Mouse (Mus musculus) heart, embryonic 13.5 days (tissue): ENCODE results near the gene Jup. TPM values are rescaled to one million over a fixed set of nuclear protein-coding genes. Genes with fewer than 3 reads are reported as not detected.

ENCODE experiments used
- ATAC-seq: fragments of 200-750 bp; cut with Nextera tagmentation; 2 replicates; pipeline ENCODE4 v1.8.0; 2017; ENCODE audit warnings: moderate TSS enrichment; ENCODE audit not compliant: insufficient number of reproducible peaks, low FRiP score, low TSS enrichment; ENCODE audit errors: extremely low read depth
- H3K27ac ChIP-seq: fragments of 300-500 bp; sonication (generic); replicated peaks from 2 replicates; pipeline ENCODE4 v1.5.1; 2015; ENCODE audit warnings: moderate library complexity, mild to moderate bottlenecking, inconsistent platforms
- H3K27me3 ChIP-seq: fragments of 300-500 bp; sonication (generic); replicated peaks from 2 replicates; pipeline ENCODE4 v1.6.1; 2015; ENCODE audit warnings: mild to moderate bottlenecking, inconsistent platforms
- H3K36me3 ChIP-seq: fragments of 300-500 bp; sonication (generic); 2 replicates; pipeline ENCODE4 v1.6.1; 2015; ENCODE audit warnings: mild to moderate bottlenecking, inconsistent platforms
- H3K4me1 ChIP-seq: fragments of 300-500 bp; sonication (generic); 2 replicates; pipeline ENCODE4 v1.6.1; 2015; ENCODE audit warnings: inconsistent platforms
- H3K4me2 ChIP-seq: fragments of 300-500 bp; sonication (generic); 2 replicates; pipeline ENCODE4 v1.6.1; 2015; ENCODE audit warnings: inconsistent platforms, mild to moderate bottlenecking, moderate library complexity
- H3K4me3 ChIP-seq: fragments of 300-500 bp; sonication (generic); 2 replicates; pipeline ENCODE4 v1.5.1; 2015; ENCODE audit warnings: moderate library complexity, mild to moderate bottlenecking, inconsistent platforms
- H3K9ac ChIP-seq: fragments of 300-500 bp; sonication (generic); 2 replicates; pipeline ENCODE4 v1.6.1; 2015; ENCODE audit warnings: inconsistent platforms, mild to moderate bottlenecking, moderate library complexity
- H3K9me3 ChIP-seq: fragments of 300-500 bp; sonication (generic); 2 replicates; pipeline ENCODE4 v1.6.1; 2016; ENCODE audit warnings: inconsistent platforms
- WGBS: fragments of 180-500 bp; shearing (Covaris S2); methylation state at CpG from one replicate; pipeline ENCODE4 v1.1.7; 2015; ENCODE audit warnings: mixed read lengths; 5-methylcytosine and 5-hydroxymethylcytosine counted together
- polyA plus RNA-seq: library from polyadenylated mRNA; unstranded; fragments of >200 nt; fragmentation: Nextera tagmentation; extraction: Ambion mirVana; gene quantifications from 2 replicates; pipeline ENCODE4 v1.2.1, GENCODE M21; 2015

Gene Jup
- polyA plus RNA-seq, 1 experiment from 2014 or later, result 111 TPM

GRCm38 (mm10) chr11:100425851-100426250 is 28.3 kb upstream of the Jup start:
- H3K9me3 ChIP-seq, result no peaks in the 10 kb centered on the region
- no peak overlapping the region for H3K4me2 ChIP-seq
- 15% methylated on average over 7 of the region's 7 CpGs for WGBS
- peaks cover 62% of the 10 kb centered on the region for H3K36me3 ChIP-seq
- H3K4me3 ChIP-seq, result no peak overlapping the region
- ATAC-seq, result no peak
- H3K4me1 ChIP-seq, result peaks cover 39% of the 10 kb centered on the region
- H3K9ac ChIP-seq, result peak overlapping the region; percentile 64
- H3K27me3 ChIP-seq, result no peaks in the 10 kb centered on the region
- no peak overlapping the region for H3K27ac ChIP-seq

- Histone ChIP-seq H3K9ac (no peak overlapping the region), H3K36me3 (peaks cover 62% of the 10 kb centered on the region)
Observed at GRCm38 (mm10) chr11:100423836-100424235, 26.3 kb upstream of the Jup start.

GRCm38 (mm10) chr11:100421537-100421936 is 24.0 kb upstream of the Jup start:
- Histone ChIP-seq H3K27me3 (no peaks in the 10 kb centered on the region), H3K36me3 (peaks cover 64% of the 10 kb centered on the region), H3K4me1 (peaks cover 21% of the 10 kb centered on the region), H3K9ac (no peak overlapping the region), H3K4me3 (no peak overlapping the region), H3K27ac (no peak overlapping the region), H3K4me2 (no peak overlapping the region), H3K9me3 (no peaks in the 10 kb centered on the region)
- 84% methylated on average over 8 of the region's 8 CpGs for WGBS
- ATAC-seq, result no peak

More at GRCm38 (mm10) chr11:100423836-100424235, 26.3 kb upstream of the Jup start:
- ATAC-seq, result no peak
- 84% methylated on average over 7 of the region's 7 CpGs for WGBS
- Histone ChIP-seq H3K4me3 (no peak overlapping the region), H3K4me2 (no peak overlapping the region), H3K27ac (no peak overlapping the region), H3K9me3 (no peaks in the 10 kb centered on the region), H3K27me3 (no peaks in the 10 kb centered on the region), H3K4me1 (peaks cover 19% of the 10 kb centered on the region)

GRCm38 (mm10) chr11:100414914-100415822 is 17.6 kb upstream of the Jup start, which contains the start of gene Fkbp10:
Gene Fkbp10 (plus strand): TSS chr11:100415697.
- ATAC-seq, result peak; percentile 35; the same call in 1 of the 2 replicates
- WGBS, result under 1% methylated on average over 29 of the region's 31 CpGs
- H3K4me1 ChIP-seq, result peaks cover 44% of the 10 kb centered on the region

GRCm38 (mm10) chr11:100414021-100414913 is 16.7 kb upstream of the Jup start, which contains the start of gene P3h4:
Gene P3h4 (minus strand): TSS chr11:100414836.
- Histone ChIP-seq H3K4me2 (peak within 1 kb of the TSS; percentile 88), H3K9ac (peak within 1 kb of the TSS; percentile 94), H3K4me3 (peak within 1 kb of the TSS; percentile 83), H3K36me3 (peaks cover 33% of the 10 kb centered on the region), H3K27ac (peak within 1 kb of the TSS; percentile 95), H3K9me3 (no peaks in the 10 kb centered on the region), H3K27me3 (no peaks in the 10 kb centered on the region), H3K4me1 (peaks cover 44% of the 10 kb centered on the region)
- peak; percentile 83 for ATAC-seq
- under 1% methylated on average over 93 of the region's 93 CpGs for WGBS

More at GRCm38 (mm10) chr11:100414914-100415822, 17.6 kb upstream of the Jup start, which contains the start of gene Fkbp10:
- Histone ChIP-seq H3K4me3 (peak within 1 kb of the TSS; percentile 83), H3K27me3 (no peaks in the 10 kb centered on the region), H3K9me3 (no peaks in the 10 kb centered on the region), H3K9ac (peak within 1 kb of the TSS; percentile 94), H3K4me2 (peak within 1 kb of the TSS; percentile 88), H3K27ac (peak within 1 kb of the TSS; percentile 95), H3K36me3 (peaks cover 30% of the 10 kb centered on the region)

- no peak for ATAC-seq
- Histone ChIP-seq H3K27me3 (no peaks in the 10 kb centered on the region), H3K9ac (peak overlapping the region; percentile 94), H3K27ac (peak overlapping the region; percentile 95), H3K9me3 (no peaks in the 10 kb centered on the region), H3K4me1 (peaks cover 44% of the 10 kb centered on the region), H3K4me2 (peak overlapping the region; percentile 88), H3K36me3 (peaks cover 34% of the 10 kb centered on the region), H3K4me3 (peak overlapping the region; percentile 83)
- 58% methylated on average over 11 of the region's 11 CpGs for WGBS
Observed at GRCm38 (mm10) chr11:100413541-100413940, 16.0 kb upstream of the Jup start.

GRCm38 (mm10) chr11:100411736-100412135 is 14.2 kb upstream of the Jup start:
- H3K9ac ChIP-seq, result peak overlapping the region; percentile 94
- peaks cover 39% of the 10 kb centered on the region for H3K4me1 ChIP-seq
- H3K9me3 ChIP-seq, result no peaks in the 10 kb centered on the region
- peak overlapping the region; percentile 83 for H3K4me3 ChIP-seq
- no peaks in the 10 kb centered on the region for H3K27me3 ChIP-seq
- H3K36me3 ChIP-seq, result peaks cover 45% of the 10 kb centered on the region
- 60% methylated on average over 11 of the region's 11 CpGs for WGBS
- no peak for ATAC-seq
- H3K4me2 ChIP-seq, result peak overlapping the region; percentile 88
- H3K27ac ChIP-seq, result peak overlapping the region; percentile 18; the same call in 1 of the 2 replicates

- H3K4me3 ChIP-seq, result no peak overlapping the region
- no peak for ATAC-seq
- WGBS, result 66% methylated on average over 3 of the region's 3 CpGs
- no peak overlapping the region for H3K27ac ChIP-seq
- no peaks in the 10 kb centered on the region for H3K27me3 ChIP-seq
- H3K4me1 ChIP-seq, result peaks cover 35% of the 10 kb centered on the region
- no peak overlapping the region for H3K4me2 ChIP-seq
- peaks cover 45% of the 10 kb centered on the region for H3K36me3 ChIP-seq
- no peaks in the 10 kb centered on the region for H3K9me3 ChIP-seq
- H3K9ac ChIP-seq, result no peak overlapping the region
Observed at GRCm38 (mm10) chr11:100409686-100410085, 12.1 kb upstream of the Jup start.

GRCm38 (mm10) chr11:100408835-100409462 is 11.4 kb upstream of the Jup start:
- 85% methylated on average over 12 of the region's 12 CpGs for WGBS
- Histone ChIP-seq H3K9ac (no peak overlapping the region), H3K9me3 (no peaks in the 10 kb centered on the region), H3K4me1 (peaks cover 42% of the 10 kb centered on the region), H3K27me3 (no peaks in the 10 kb centered on the region), H3K4me3 (no peak overlapping the region), H3K27ac (no peak overlapping the region), H3K36me3 (peaks cover 45% of the 10 kb centered on the region), H3K4me2 (no peak overlapping the region)
- no peak for ATAC-seq

- Histone ChIP-seq H3K9me3 (no peaks in the 10 kb centered on the region), H3K4me1 (peaks cover 42% of the 10 kb centered on the region), H3K4me3 (no peak overlapping the region), H3K36me3 (peaks cover 45% of the 10 kb centered on the region), H3K27me3 (no peaks in the 10 kb centered on the region), H3K4me2 (no peak overlapping the region), H3K9ac (no peak overlapping the region), H3K27ac (no peak overlapping the region)
- 28% methylated on average over 10 of the region's 10 CpGs for WGBS
- no peak for ATAC-seq
Observed at GRCm38 (mm10) chr11:100408076-100408834, 10.7 kb upstream of the Jup start.
